Comparison of ENCODE assay signal across 7 mouse cellular contexts in genomic region chr13:54282149-54282860, GRCm38 (mm10).
DNase-seq lines count a peak whose midpoint lies in the region; ATAC-seq lines count a peak whose summit lies in the region.

No protein-coding gene starts in this region.

- H3K9ac ChIP-seq in embryonic facial prominence, embryonic 11.5 days (replicated peaks; ENCODE audit: low read length), result peak overlapping the region; percentile 22; the same call in 1 of the 2 replicates
- H3K9ac ChIP-seq in hindbrain, embryonic 13.5 days, result peak overlapping the region; percentile 49
- no peak overlapping the region for H3K9ac ChIP-seq in neural tube, embryonic 12.5 days

- peak overlapping the region; percentile 19 for H3K4me2 ChIP-seq in embryonic facial prominence, embryonic 11.5 days (ENCODE audit: low read depth, low read length)
- H3K4me2 ChIP-seq in hindbrain, embryonic 13.5 days, result peak overlapping the region; percentile 45
- peak overlapping the region; percentile 51 for H3K4me2 ChIP-seq in neural tube, embryonic 12.5 days (replicated peaks)

- H3K36me3 ChIP-seq in embryonic facial prominence, embryonic 11.5 days (replicated peaks; ENCODE audit: control insufficient read depth, insufficient read depth, low read depth, low read length), result no peaks in the 10 kb centered on the region
- no peaks in the 10 kb centered on the region for H3K36me3 ChIP-seq in hindbrain, embryonic 13.5 days
- H3K36me3 ChIP-seq in neural tube, embryonic 12.5 days, result no peaks in the 10 kb centered on the region

- H3K27ac ChIP-seq in embryonic facial prominence, embryonic 11.5 days (replicated peaks; ENCODE audit: low read depth, low read length), result no peak overlapping the region
- peak overlapping the region; percentile 69 for H3K27ac ChIP-seq in hindbrain, embryonic 13.5 days
- no peak overlapping the region for H3K27ac ChIP-seq in neural tube, embryonic 12.5 days

- DNase-seq in layer of hippocampus, adult 9-11 months, result peak; percentile 42
- no peak for DNase-seq in layer of hippocampus, adult 9-10 months (ENCODE audit: low spot score)
- DNase-seq in embryonic facial prominence, embryonic 11.5 days (ENCODE audit: low spot score), result no peak
- no peak for DNase-seq in B cell, adult 2 months
- DNase-seq in gastrocnemius, postnatal 4 days (ENCODE audit: low spot score in 2 of 2), result no peak

- H3K4me1 ChIP-seq in embryonic facial prominence, embryonic 11.5 days (ENCODE audit: control insufficient read depth, insufficient read depth, low read length), result no peaks in the 10 kb centered on the region; the same call in 1 of the 2 replicates
- peaks cover 25% of the 10 kb centered on the region for H3K4me1 ChIP-seq in hindbrain, embryonic 13.5 days (replicated peaks)
- peaks cover 16% of the 10 kb centered on the region; the same call in 1 of the 2 replicates for H3K4me1 ChIP-seq in neural tube, embryonic 12.5 days

- no peaks in the 10 kb centered on the region for H3K27me3 ChIP-seq in embryonic facial prominence, embryonic 11.5 days (ENCODE audit: control insufficient read depth, insufficient read depth, low read length)
- H3K27me3 ChIP-seq in hindbrain, embryonic 13.5 days, result 0 out of 2 replicates have a peak, but pooled peaks cover 6% of the 10 kb centered on the region
- H3K27me3 ChIP-seq in neural tube, embryonic 12.5 days (replicated peaks), result peaks cover 5% of the 10 kb centered on the region; the same call in 1 of the 2 replicates

- no peak for ATAC-seq in embryonic facial prominence, embryonic 11.5 days (replicated peaks; ENCODE audit: insufficient number of reproducible peaks, low FRiP score, low TSS enrichment, low read depth)
- ATAC-seq in hindbrain, embryonic 13.5 days (ENCODE audit: low FRiP score), result peak; percentile 31; the same call in 1 of the 2 replicates
- ATAC-seq in neural tube, embryonic 12.5 days (ENCODE audit: low FRiP score, low read depth), result no peak; the same call in 1 of the 2 replicates

- no peak overlapping the region; the same call in 1 of the 2 replicates for H3K4me3 ChIP-seq in embryonic facial prominence, embryonic 11.5 days (ENCODE audit: low read depth, low read length)
- H3K4me3 ChIP-seq in hindbrain, embryonic 13.5 days, result peak overlapping the region; percentile 11; the same call in 1 of the 2 replicates
- no peak overlapping the region for H3K4me3 ChIP-seq in neural tube, embryonic 12.5 days

- WGBS in embryonic facial prominence, embryonic 11.5 days, result 14% methylated on average over 17 of the region's 17 CpGs
- WGBS in hindbrain, embryonic 13.5 days, result 22% methylated on average over 17 of the region's 17 CpGs
- 19% methylated on average over 17 of the region's 17 CpGs for WGBS in neural tube, embryonic 12.5 days

- no peaks in the 10 kb centered on the region for H3K9me3 ChIP-seq in embryonic facial prominence, embryonic 11.5 days (replicated peaks; ENCODE audit: control insufficient read depth, low read length)
- no peaks in the 10 kb centered on the region for H3K9me3 ChIP-seq in hindbrain, embryonic 13.5 days
- H3K9me3 ChIP-seq in neural tube, embryonic 12.5 days, result no peaks in the 10 kb centered on the region
